Mouse (Mus musculus): Measurements from ENCODE around the gene Casz1.

- TF ChIP-seq CTCF (IDR thresholded peaks at IDR 0.05; ENCODE audit: low read depth, low read length): no peak
- no peak for TF ChIP-seq POLR2A (IDR thresholded peaks at IDR 0.05; ENCODE audit: borderline replicate concordance, low read depth, low read length)
Measured at GRCm38 (mm10) chr4:148790940-148791339, 13.3 kb upstream of the Casz1 start.
